Mouse (Mus musculus) spleen, adult 2 months (tissue): ENCODE data around the gene Tomm20l. TPM values are rescaled to one million over a fixed set of nuclear protein-coding genes. Genes with fewer than 3 reads are reported as not detected.
"Not testable (repeated sequence)": the region's sequence is repeated elsewhere in the genome, so short reads cannot be mapped to it uniquely, and the experiment has no call there.

Experiments
- DNase-seq, 2 experiments: peaks; one replicate each; pipeline versions ENCODE4 v3.0.0 to v3.0.0-alpha.2; 2012 to 2021; ENCODE audit warnings: low spot score in 2 of 2, low read depth in 1 of 2
- H3K27ac ChIP-seq: fragments of 200-500 bp; 2 replicates; pipeline ENCODE4 v1.5.1; 2012; ENCODE audit warnings: low read length, inconsistent platforms; ENCODE audit not compliant: insufficient read depth
- H3K27me3 ChIP-seq: fragments of 200-500 bp; 2 replicates; pipeline ENCODE4 v1.6.1; 2012; ENCODE audit warnings: mild to moderate bottlenecking, moderate library complexity, low read length, inconsistent platforms; ENCODE audit not compliant: control insufficient read depth, insufficient read depth
- H3K36me3 ChIP-seq: fragments of 200-500 bp; 2 replicates; pipeline ENCODE4 v1.6.1; 2012; ENCODE audit warnings: mild to moderate bottlenecking, low read length, inconsistent platforms; ENCODE audit not compliant: control insufficient read depth, insufficient read depth
- H3K4me1 ChIP-seq: fragments of 200-500 bp; 2 replicates; pipeline ENCODE4 v1.6.1; 2011; ENCODE audit warnings: inconsistent platforms; ENCODE audit not compliant: control insufficient read depth, insufficient read depth, insufficient read length
- H3K4me3 ChIP-seq: fragments of 200-500 bp; 2 replicates; pipeline ENCODE4 v1.5.1; 2011; ENCODE audit warnings: mild to moderate bottlenecking, inconsistent platforms; ENCODE audit not compliant: insufficient read depth, insufficient read length; ENCODE audit errors: extremely low read depth
- CTCF ChIP-seq: fragments of 200-500 bp; IDR thresholded peaks from 2 replicates; pipeline ENCODE4 v1.5.1; 2011; ENCODE audit warnings: mild to moderate bottlenecking, inconsistent platforms; ENCODE audit not compliant: insufficient read depth, insufficient read length, insufficient replicate concordance; ENCODE audit errors: extremely low read depth
- POLR2A ChIP-seq: fragments of 200-500 bp; IDR thresholded peaks from 2 replicates; pipeline ENCODE4 v1.6.1; 2011; ENCODE audit warnings: low read depth, low read length, inconsistent platforms
- WGBS: fragments of 180-500 bp; shearing (Covaris S2); methylation state at CpG from one replicate; pipeline ENCODE4 v1.1.7; 2018; 5-methylcytosine and 5-hydroxymethylcytosine counted together
- polyA plus RNA-seq: library from polyadenylated mRNA; depleted of rRNA; stranded (reverse); fragments of >200 nt; gene quantifications from 2 replicates; pipeline ENCODE4 v1.2.3, GENCODE M21; 2012; rRNA removed

Gene Tomm20l
- not detected in 2 replicates for polyA plus RNA-seq

GRCm38 (mm10) chr12:71111331-71111730 is at the start of gene Tomm20l:
Gene Tomm20l, plus strand, starts transcription at chr12:71111428.
- DNase-seq: no peak
- TF ChIP-seq CTCF: no peak
- no peaks in the 10 kb centered on the region for H3K27me3 ChIP-seq
- no peak within 1 kb of the TSS; the same call in 1 of the 2 replicates for H3K4me3 ChIP-seq
- no peaks in the 10 kb centered on the region for H3K36me3 ChIP-seq
- 39% methylated on average over 33 of the region's 33 CpGs for WGBS
- H3K27ac ChIP-seq: no peak within 1 kb of the TSS
- H3K4me1 ChIP-seq: peaks cover 12% of the 10 kb centered on the region; the same call in 1 of the 2 replicates

DNA sequence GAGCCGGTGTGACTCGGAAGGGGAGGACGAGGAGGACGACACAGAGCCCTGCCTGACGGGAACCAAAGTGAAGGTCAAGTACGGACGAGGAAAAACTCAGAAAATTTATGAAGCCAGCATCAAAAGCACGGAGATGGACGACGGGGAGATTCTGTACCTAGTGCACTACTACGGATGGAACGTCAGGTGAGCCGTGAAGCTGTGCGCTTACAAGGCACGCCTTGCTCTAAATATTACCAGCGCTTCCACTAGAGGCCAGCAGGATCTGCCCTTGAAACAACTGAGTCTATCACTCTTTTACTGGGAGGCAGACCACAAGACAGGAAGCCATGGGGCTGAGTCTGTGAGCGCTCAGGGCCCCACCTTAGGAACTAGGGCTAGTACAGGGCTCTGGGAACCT is 41.4 kb upstream of the Tomm20l start:
- DNase-seq: no peak
- WGBS: 94% methylated on average over 17 of the region's 17 CpGs
- Histone ChIP-seq H3K36me3 (peaks cover 54% of the 10 kb centered on the region), H3K4me3 (no peak overlapping the region), H3K27ac (no peak overlapping the region), H3K4me1 (no peaks in the 10 kb centered on the region), H3K27me3 (no peaks in the 10 kb centered on the region)
- no peak for TF ChIP-seq CTCF

- Histone ChIP-seq H3K27me3 (no peaks in the 10 kb centered on the region), H3K4me3 (no peak overlapping the region), H3K36me3 (peaks cover 63% of the 10 kb centered on the region), H3K4me1 (no peaks in the 10 kb centered on the region), H3K27ac (no peak overlapping the region)
- WGBS: 97% methylated on average over 4 of the region's 4 CpGs
- no peak for DNase-seq
- TF ChIP-seq CTCF: no peak
- TF ChIP-seq POLR2A: no peak
Measured at GRCm38 (mm10) chr12:71072048-71072447, 39.2 kb upstream of the Tomm20l start.

- Histone ChIP-seq H3K4me1 (no peaks in the 10 kb centered on the region), H3K36me3 (peaks cover 55% of the 10 kb centered on the region), H3K27ac (no peak overlapping the region), H3K4me3 (no peak overlapping the region), H3K27me3 (no peaks in the 10 kb centered on the region)
- 53% methylated on average over 12 of the region's 12 CpGs for WGBS
- TF ChIP-seq CTCF (peak; percentile 6; the same call in 1 of the 2 replicates), POLR2A (no peak)
- DNase-seq: peak in 1 of 2 experiments; percentile 14
Measured at GRCm38 (mm10) chr12:71073113-71073730, 38.0 kb upstream of the Tomm20l start.

- H3K36me3 ChIP-seq: peaks cover 13% of the 10 kb centered on the region
- no peaks in the 10 kb centered on the region for H3K27me3 ChIP-seq
- no peak for TF ChIP-seq POLR2A
- TF ChIP-seq CTCF: no peak
- WGBS: 96% methylated on average over 8 of the region's 8 CpGs
- H3K4me1 ChIP-seq: no peaks in the 10 kb centered on the region
- no peak overlapping the region for H3K27ac ChIP-seq
- DNase-seq: no peak
- no peak overlapping the region for H3K4me3 ChIP-seq
Measured at GRCm38 (mm10) chr12:71086331-71086730, 24.9 kb upstream of the Tomm20l start.

GRCm38 (mm10) chr12:71104275-71104674 is 7.0 kb upstream of the Tomm20l start:
- not testable (repeated sequence) for H3K27me3 ChIP-seq, H3K4me1 ChIP-seq, H3K4me3 ChIP-seq, H3K36me3 ChIP-seq, H3K27ac ChIP-seq, DNase-seq
- 89% methylated on average over 4 of the region's 4 CpGs for WGBS

- Histone ChIP-seq H3K27me3 (no peaks in the 10 kb centered on the region), H3K4me1 (0 out of 2 replicates have a peak, but pooled peaks cover 4% of the 10 kb centered on the region), H3K36me3 (no peaks in the 10 kb centered on the region), H3K27ac (no peak overlapping the region), H3K4me3 (no peak overlapping the region)
- no peak for DNase-seq
- 86% methylated on average over 6 of the region's 6 CpGs for WGBS
- TF ChIP-seq CTCF (no peak), POLR2A (no peak)
Measured at GRCm38 (mm10) chr12:71107216-71107771, 3.9 kb upstream of the Tomm20l start.
